Mouse (Mus musculus): ENCODE measurements around the gene Pdia4.

DNA sequence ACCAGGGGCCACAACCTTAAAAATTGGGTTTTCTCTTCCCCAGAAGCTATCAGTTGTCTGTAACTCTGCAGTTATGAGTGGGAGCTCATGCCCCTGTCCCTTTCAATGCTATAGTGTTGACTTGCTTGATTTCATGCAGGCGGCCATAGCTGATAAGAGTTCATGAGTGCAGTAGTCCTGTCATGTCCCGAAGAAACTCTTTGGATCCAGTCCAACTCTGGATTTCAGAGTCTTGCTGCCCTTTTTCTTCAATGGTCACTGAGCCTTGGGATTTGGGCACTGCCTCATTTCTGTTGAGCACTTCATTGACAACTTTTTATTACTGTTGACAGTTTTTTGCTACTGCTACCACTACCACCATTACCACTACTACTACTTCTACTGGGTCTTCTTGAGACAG, 24.4 kb upstream of the Pdia4 start:
- TF ChIP-seq CTCF (IDR thresholded peaks at IDR 0.05; ENCODE audit: control insufficient read depth, insufficient read depth, insufficient read length) (no peak), USF1 (IDR thresholded peaks at IDR 0.05; ENCODE audit: low read depth) (no peak), MYOD1 (IDR thresholded peaks at IDR 0.05; ENCODE audit: control insufficient read depth, insufficient read length, low read depth) (no peak), FOSL1 (IDR thresholded peaks at IDR 0.05; ENCODE audit: insufficient read depth, low read length, poor library complexity, severe bottlenecking) (no peak), MYOG (IDR thresholded peaks at IDR 0.05; ENCODE audit: control insufficient read depth, extremely low read depth, insufficient read length) (no peak), MAX (IDR thresholded peaks at IDR 0.05) (no peak)
